Mouse (Mus musculus) ES-Bruce4 (cell line): ENCODE results near the gene Eef1akmt3.

Experiments used
- CTCF ChIP-seq: IDR thresholded peaks from one replicate; pipeline ENCODE4 v1.8.1; 2011; ENCODE audit warnings: low read depth, low read length
- EP300 ChIP-seq: IDR thresholded peaks from 2 replicates; pipeline ENCODE4 v1.6.1; 2011; ENCODE audit warnings: low read depth, low read length; ENCODE audit not compliant: insufficient read depth
- POLR2A ChIP-seq: IDR thresholded peaks from one replicate; pipeline ENCODE4 v1.8.1; 2011; ENCODE audit warnings: low read length; ENCODE audit not compliant: insufficient read depth

GRCm38 (mm10) chr10:127058708-127059107, 17.4 kb upstream of the Eef1akmt3 start:
- TF ChIP-seq POLR2A (no peak), CTCF (no peak), EP300 (no peak)
